Mouse (Mus musculus): ENCODE data around the gene Cenpp. TPM values are rescaled to one million over a fixed set of nuclear protein-coding genes. Genes with fewer than 3 reads are reported as not detected.

Gene Cenpp
- total RNA-seq, 2 experiments from 2014 or later, result 75.9 to 87.2 TPM

- peak; percentile 98 for ATAC-seq (replicated peaks; ENCODE audit: low FRiP score, poor library complexity, severe bottlenecking)
Observed at GRCm38 (mm10) chr13:49420754-49421605, 231.6 kb downstream of the Cenpp start, which contains the start of gene Ippk. Gene Ippk, plus strand, starts transcription at chr13:49421249.

Other genes with a start within 250 kb of the Cenpp start
- gene Ippk, start 231.5 kb downstream of the Cenpp start, total RNA-seq (2015; ENCODE audit: low replicate concordance), result 1.4 and 1.7 TPM in 2 replicates
- 3.7 TPM in 2 replicates for gene Ippk, start 231.5 kb downstream of the Cenpp start, total RNA-seq (2017; ENCODE audit: low replicate concordance)
- 1.8 and 2.1 TPM in 2 replicates for gene Tes3-ps, start 159.5 kb downstream of the Cenpp start, total RNA-seq (2015; ENCODE audit: low replicate concordance)
- gene Tes3-ps, start 159.5 kb downstream of the Cenpp start, total RNA-seq (2017; ENCODE audit: low replicate concordance), result 4.9 and 7.4 TPM in 2 replicates
- gene Ecm2, start 148.0 kb downstream of the Cenpp start, total RNA-seq (2015; ENCODE audit: low replicate concordance), result 0.42 TPM in 1 of 2 replicates, not detected in the other
- 0.83 and 3.9 TPM in 2 replicates for gene Ecm2, start 148.0 kb downstream of the Cenpp start, total RNA-seq (2017; ENCODE audit: low replicate concordance)
- gene Aspn, start 108.3 kb downstream of the Cenpp start, total RNA-seq (2015; ENCODE audit: low replicate concordance), result not detected in 2 replicates
- 3.2 TPM in 1 of 2 replicates, not detected in the other for gene Aspn, start 108.3 kb downstream of the Cenpp start, total RNA-seq (2017; ENCODE audit: low replicate concordance)
- gene Omd, start 70.3 kb downstream of the Cenpp start, total RNA-seq (2015; ENCODE audit: low replicate concordance), result not detected in 2 replicates
- gene Omd, start 70.3 kb downstream of the Cenpp start, total RNA-seq (2017; ENCODE audit: low replicate concordance), result 0.51 TPM in 1 of 2 replicates, not detected in the other
- gene Ogn, start 44.7 kb downstream of the Cenpp start, total RNA-seq (2015; ENCODE audit: low replicate concordance), result 0.36 TPM in 1 of 2 replicates, not detected in the other
- 2.0 and 5.8 TPM in 2 replicates for gene Ogn, start 44.7 kb downstream of the Cenpp start, total RNA-seq (2017; ENCODE audit: low replicate concordance)
- 7.6 and 26.4 TPM in 2 replicates for gene Nol8, start 293 bp upstream of the Cenpp start, total RNA-seq (2015; ENCODE audit: low replicate concordance)
- 3.3 and 4.4 TPM in 2 replicates for gene Nol8, start 293 bp upstream of the Cenpp start, total RNA-seq (2017; ENCODE audit: low replicate concordance)
- gene Iars, start 29.3 kb upstream of the Cenpp start, total RNA-seq (2015; ENCODE audit: low replicate concordance), result 25.2 and 57.3 TPM in 2 replicates
- gene Iars, start 29.3 kb upstream of the Cenpp start, total RNA-seq (2017; ENCODE audit: low replicate concordance), result 35.6 and 66.1 TPM in 2 replicates
- gene Gm30302, start 146.2 kb upstream of the Cenpp start, total RNA-seq (2015; ENCODE audit: low replicate concordance), result not detected in 2 replicates
- gene Gm30302, start 146.2 kb upstream of the Cenpp start, total RNA-seq (2017; ENCODE audit: low replicate concordance), result not detected in 2 replicates